Mouse (Mus musculus) cortical plate, adult 2 months (tissue): ENCODE data around the gene Tmprss6.

Source experiments
- CTCF ChIP-seq: fragments of 200-500 bp; IDR thresholded peaks from 2 replicates; pipeline ENCODE4 v1.5.1; 2011; ENCODE audit warnings: mild to moderate bottlenecking, control low read depth, low read length; ENCODE audit not compliant: insufficient read depth; ENCODE audit errors: extremely low read depth
- POLR2A ChIP-seq: fragments of 200-500 bp; IDR thresholded peaks from 2 replicates; pipeline ENCODE4 v1.6.1; 2011; ENCODE audit warnings: mild to moderate bottlenecking, low read length, control low read depth; ENCODE audit not compliant: insufficient read depth; ENCODE audit errors: extremely low read depth

GRCm38 (mm10) chr15:78475604-78476031 is 7.2 kb upstream of the Tmprss6 start:
- TF ChIP-seq CTCF (no peak), POLR2A (no peak)
